Mouse (Mus musculus) ES-E14 (cell line): ENCODE measurements at regions not wholly inside any gene's neighbourhood (a gene's known extent, or its start where the extent isn't known, plus 50 kb on each side); places are given as distances from the start of the nearest gene placed in this dataset.

Source experiments
- CHD2 ChIP-seq: IDR thresholded peaks from 2 replicates; pipeline ENCODE4 v1.6.1; 2014; ENCODE audit warnings: mild to moderate bottlenecking, low read depth, low read length, inconsistent platforms
- HCFC1 ChIP-seq: IDR thresholded peaks from 2 replicates; pipeline ENCODE4 v1.6.1; 2012; ENCODE audit warnings: low read length, inconsistent platforms, borderline replicate concordance; ENCODE audit not compliant: insufficient read depth
- MAFK ChIP-seq: IDR thresholded peaks from 2 replicates; pipeline ENCODE4 v1.6.1; 2014; ENCODE audit warnings: mild to moderate bottlenecking, low read depth, low read length, inconsistent platforms; ENCODE audit not compliant: insufficient read depth
- ZNF384 ChIP-seq: IDR thresholded peaks from 2 replicates; pipeline ENCODE4 v1.6.1; 2012; ENCODE audit warnings: low read depth, low read length, inconsistent platforms

- TF ChIP-seq HCFC1 = no peak
- no peak for TF ChIP-seq ZNF384
- TF ChIP-seq MAFK = no peak
- no peak for TF ChIP-seq CHD2
These were observed 66.4 kb upstream of the Ret start for GRCm38 (mm10) chr6:118263951-118264350.
